In genomic region chr5:106573742-106574559, GRCm38 (mm10) we compare ENCODE assay signal across 11 mouse cellular contexts. TPM values are rescaled to one million over a fixed set of nuclear protein-coding genes. Genes with fewer than 3 reads are reported as not detected.
DNase-seq lines count a peak whose midpoint lies in the region; ATAC-seq and TF ChIP-seq lines count a peak whose summit lies in the region.
"Had no signal": no experiment of that assay in that cellular context is flagged by ENCODE, and none has a peak within 500 bp of the region (broad histone marks: within the 10 kb centered on the region; RNA-seq: fewer than 3 reads in every experiment).

No protein-coding gene starts in this region.

- WGBS in thymus, adult 2 months: 8% methylated on average over 55 of the region's 55 CpGs
- WGBS in limb, embryonic 14.5 days: 6% methylated on average over 39 of the region's 55 CpGs
- WGBS in midbrain, postnatal 0 days: 4% methylated on average over 55 of the region's 55 CpGs

- H3K4me1 ChIP-seq in thymus, adult 2 months (replicated peaks; ENCODE audit: control insufficient read depth, insufficient read depth, low read length): peaks cover 5% of the 10 kb centered on the region
- no peaks in the 10 kb centered on the region; the same call in 1 of the 2 replicates for H3K4me1 ChIP-seq in limb, embryonic 14.5 days (ENCODE audit: control insufficient read depth, insufficient read depth, low read length)
- no peaks in the 10 kb centered on the region for H3K4me1 ChIP-seq in midbrain, postnatal 0 days (ENCODE audit: insufficient read depth, low read length)

- H3K9ac ChIP-seq in limb, embryonic 14.5 days (ENCODE audit: low read depth, low read length, severe bottlenecking): peak overlapping the region; percentile 58
- H3K9ac ChIP-seq in midbrain, postnatal 0 days (replicated peaks; ENCODE audit: low read length, poor library complexity, severe bottlenecking): peak overlapping the region; percentile 76

- peak; percentile 36 for ATAC-seq in frontal cortex, adult (ENCODE audit: low TSS enrichment)
- ATAC-seq in granulocyte monocyte progenitor cell, adult 5-6 weeks (replicated peaks; ENCODE audit: poor library complexity, severe bottlenecking): peak; percentile 43
- ATAC-seq in limb, embryonic 14.5 days (ENCODE audit: low FRiP score, low read depth): peak; percentile 56
- ATAC-seq in midbrain, postnatal 0 days (ENCODE audit: low FRiP score): peak; percentile 74; the same call in 1 of the 2 replicates

- no peaks in the 10 kb centered on the region for H3K9me3 ChIP-seq in limb, embryonic 14.5 days (ENCODE audit: control insufficient read depth, low read length)
- H3K9me3 ChIP-seq in midbrain, postnatal 0 days (ENCODE audit: low read length): no peaks in the 10 kb centered on the region

- peak overlapping the region; percentile 44 for H3K4me3 ChIP-seq in thymus, adult 2 months (ENCODE audit: control insufficient read depth, insufficient read depth, low read length)
- peak overlapping the region; percentile 57 for H3K4me3 ChIP-seq in limb, embryonic 14.5 days (replicated peaks; ENCODE audit: low read length)
- peak overlapping the region; percentile 60 for H3K4me3 ChIP-seq in midbrain, postnatal 0 days (ENCODE audit: low read depth, low read length)

- DNase-seq in frontal cortex, postnatal 14 days (ENCODE audit: low spot score in 2 of 2): no peak
- DNase-seq in thymus, adult 2 months: no peak
- no peak for DNase-seq in thymus, postnatal 0 days (ENCODE audit: low spot score)
- no peak for DNase-seq in limb, embryonic 14.5 days (ENCODE audit: low spot score)
- DNase-seq in midbrain, postnatal 0 days (ENCODE audit: low spot score): no peak
- DNase-seq in embryo, embryonic 10 days (ENCODE audit: low spot score): no peak

- TF ChIP-seq CTCF in thymus, adult 2 months (IDR thresholded peaks at IDR 0.05; ENCODE audit: borderline replicate concordance, control insufficient read depth, extremely low read depth, insufficient read depth, low read length, poor library complexity): no peak
- TF ChIP-seq CTCF in midbrain, postnatal 0 days (IDR thresholded peaks at IDR 0.05): no peak

- H3K27ac ChIP-seq in thymus, adult 2 months (ENCODE audit: control insufficient read depth, insufficient read depth, low read length): no peak overlapping the region
- no peak overlapping the region for H3K27ac ChIP-seq in limb, embryonic 14.5 days (replicated peaks; ENCODE audit: low read depth, low read length)
- no peak overlapping the region; the same call in 1 of the 2 replicates for H3K27ac ChIP-seq in midbrain, postnatal 0 days (ENCODE audit: low read depth, low read length)

- H3K36me3 ChIP-seq in thymus, adult 2 months (ENCODE audit: control insufficient read depth, insufficient read depth, low read length): no peaks in the 10 kb centered on the region
- no peaks in the 10 kb centered on the region for H3K36me3 ChIP-seq in limb, embryonic 14.5 days (ENCODE audit: control insufficient read depth, insufficient read depth, low read length)
- no peaks in the 10 kb centered on the region for H3K36me3 ChIP-seq in midbrain, postnatal 0 days (ENCODE audit: insufficient read depth, low read length)
- H3K36me3 ChIP-seq: G1E had no signal

- peaks cover 8% of the 10 kb centered on the region; the same call in 1 of the 2 replicates for H3K27me3 ChIP-seq in thymus, adult 2 months (ENCODE audit: control insufficient read depth, insufficient read depth, low read length)
- peaks cover 39% of the 10 kb centered on the region for H3K27me3 ChIP-seq in limb, embryonic 14.5 days (ENCODE audit: control insufficient read depth, insufficient read depth, low read length)
- 0 out of 2 replicates have a peak, but pooled peaks cover 4% of the 10 kb centered on the region for H3K27me3 ChIP-seq in midbrain, postnatal 0 days (ENCODE audit: insufficient read depth, low read length)

- peak overlapping the region; percentile 99 for H3K4me2 ChIP-seq in limb, embryonic 14.5 days (replicated peaks; ENCODE audit: low read depth, low read length, severe bottlenecking)
- H3K4me2 ChIP-seq in midbrain, postnatal 0 days (ENCODE audit: low read depth, low read length, poor library complexity, severe bottlenecking): peak overlapping the region; percentile 98

- TF ChIP-seq POLR2A in thymus, adult 2 months (IDR thresholded peaks at IDR 0.05; ENCODE audit: control insufficient read depth, extremely low read depth, insufficient read depth, low read length, poor library complexity): no peak
- no peak for TF ChIP-seq POLR2A in limb, embryonic 14.5 days (IDR thresholded peaks at IDR 0.05; ENCODE audit: borderline replicate concordance, extremely low read depth, insufficient read depth, insufficient read length)

RNA-seq across cellular contexts. Expression of gene Gm17304, which starts 34.9 kb away (rescaled TPM):
- polyA plus RNA-seq in thymus, adult 2 months (2012; rRNA removed): not detected in 2 replicates
- not detected in 2 replicates for polyA plus RNA-seq in thymus, postnatal 0 days (2015; fragmentation: Nextera tagmentation; extraction: Ambion mirVana)
- not detected in 2 replicates for total RNA-seq in granulocyte monocyte progenitor cell, adult 5-6 weeks (2014; fragmentation: Nextera tagmentation)
- not detected in 2 replicates for total RNA-seq in granulocyte monocyte progenitor cell, adult 5-6 weeks (2017)
- polyA plus RNA-seq in limb, embryonic 14.5 days (2012; rRNA removed): not detected in 2 replicates
- not detected in 2 replicates for polyA plus RNA-seq in limb, embryonic 14.5 days (2014; fragmentation: Nextera tagmentation; extraction: Ambion mirVana)
- total RNA-seq in midbrain, postnatal 0 days (2014; rRNA removed): not detected in 2 replicates
- polyA plus RNA-seq in midbrain, postnatal 0 days (2015; fragmentation: Nextera tagmentation; extraction: Ambion mirVana): not detected in 2 replicates
- total RNA-seq: G1E; gastrocnemius, postnatal 4 days; neutrophil, adult 5-6 weeks had no signal
- polyA plus RNA-seq: G1E had no signal
